Comparison of ENCODE assay signal across 49 mouse cellular contexts in genomic region chr17:18479885-18480284, GRCm38 (mm10). TPM values are rescaled to one million over a fixed set of nuclear protein-coding genes. Genes with fewer than 3 reads are reported as not detected.
"Had no signal": no experiment of that assay in that cellular context is flagged by ENCODE, and none has a peak within 500 bp of the region (broad histone marks: within the 10 kb centered on the region; RNA-seq: fewer than 3 reads in every experiment).

No protein-coding gene starts in this region.

- H3K9me3 ChIP-seq: intestine, embryonic 15.5 days had no signal

- H3K27me3 ChIP-seq: heart, embryonic 12.5 days; heart, embryonic 13.5 days; heart, embryonic 15.5 days; hindbrain, embryonic 12.5 days; hindbrain, embryonic 13.5 days; hindbrain, embryonic 15.5 days; intestine, embryonic 15.5 days; kidney, embryonic 15.5 days had no signal

- H3K36me3 ChIP-seq: heart, embryonic 12.5 days; heart, embryonic 13.5 days; heart, embryonic 15.5 days; hindbrain, embryonic 10.5 days; hindbrain, embryonic 12.5 days; hindbrain, embryonic 13.5 days; hindbrain, embryonic 15.5 days; intestine, embryonic 15.5 days; kidney, embryonic 15.5 days had no signal

- H3K4me1 ChIP-seq: heart, embryonic 12.5 days; heart, embryonic 13.5 days; heart, embryonic 15.5 days; hindbrain, embryonic 10.5 days; hindbrain, embryonic 12.5 days; hindbrain, embryonic 13.5 days; hindbrain, embryonic 15.5 days; intestine, embryonic 15.5 days; kidney, embryonic 15.5 days had no signal

- DNase-seq: heart, postnatal 10 days; heart, postnatal 14 days; heart, postnatal 36 days; heart, postnatal 4 days; kidney, adult 11 months; kidney, adult 18-20 months; kidney, adult 2 months; kidney, adult 8-10 months; kidney, adult 9 months; kidney, postnatal 10 days; kidney, postnatal 14 days; kidney, postnatal 25 days; kidney, postnatal 36 days; kidney, postnatal 4 days; layer of hippocampus, adult 9-11 months; layer of hippocampus, postnatal 36 days had no signal

- H3K27ac ChIP-seq: heart, embryonic 13.5 days; heart, embryonic 15.5 days; hindbrain, embryonic 10.5 days; hindbrain, embryonic 12.5 days; hindbrain, embryonic 13.5 days; hindbrain, embryonic 14.5 days; hindbrain, embryonic 15.5 days; hindbrain, postnatal 0 days; intestine, embryonic 15.5 days; kidney, embryonic 15.5 days; kidney, postnatal 0 days; layer of hippocampus, adult 2 months; left cerebral cortex, adult 2 months had no signal

- H3K4me3 ChIP-seq: heart, embryonic 12.5 days; heart, embryonic 13.5 days; heart, embryonic 15.5 days; hindbrain, embryonic 10.5 days; hindbrain, embryonic 12.5 days; hindbrain, embryonic 13.5 days; hindbrain, embryonic 15.5 days; intestine, embryonic 15.5 days; kidney, embryonic 15.5 days; layer of hippocampus, adult 2 months; left cerebral cortex, adult 2 months had no signal

- H3K9ac ChIP-seq: heart, embryonic 12.5 days; heart, embryonic 13.5 days; heart, embryonic 15.5 days; hindbrain, embryonic 12.5 days; hindbrain, embryonic 13.5 days; hindbrain, embryonic 14.5 days; hindbrain, embryonic 15.5 days; intestine, embryonic 15.5 days; kidney, embryonic 15.5 days had no signal

RNA-seq across cellular contexts. Expression of gene Vmn2r95, which starts 56.0 kb away (rescaled TPM):
- total RNA-seq: heart, postnatal 10 days; heart, postnatal 14 days; heart, postnatal 25 days; heart, postnatal 36 days; heart, postnatal 4 days; hematopoietic stem cell, adult 5-6 weeks; hindbrain, postnatal 0 days; layer of hippocampus, adult 2 months; layer of hippocampus, adult 8-10 months; layer of hippocampus, postnatal 10 days; layer of hippocampus, postnatal 25 days; left cerebral cortex, adult 18-20 months; left cerebral cortex, adult 2 months; left cerebral cortex, adult 8-10 months had no signal
- polyA plus RNA-seq: heart, embryonic 11.5 days; heart, embryonic 12.5 days; heart, embryonic 13.5 days; heart, embryonic 14.5 days; heart, embryonic 15.5 days; heart, embryonic 16.5 days; heart, postnatal 0 days; hindbrain, embryonic 10.5 days; hindbrain, embryonic 11.5 days; hindbrain, embryonic 12.5 days; hindbrain, embryonic 14.5 days; hindbrain, embryonic 15.5 days; hindbrain, postnatal 0 days; inflammation-experienced regulatory T-cells, adult 6 months; intestine, embryonic 14.5 days; intestine, embryonic 15.5 days; intestine, embryonic 16.5 days; intestine, postnatal 0 days; kidney, adult 2 months; kidney, embryonic 14.5 days; kidney, embryonic 15.5 days; kidney, embryonic 16.5 days; kidney, postnatal 0 days; large intestine, adult 2 months had no signal
